Mouse (Mus musculus) cortical plate, adult 2 months (tissue): ENCODE measurements at regions not wholly inside any gene's neighbourhood (a gene's known extent, or its start where the extent isn't known, plus 50 kb on each side); places are given as distances from the start of the nearest gene placed in this dataset.

Experiments
- CTCF ChIP-seq: fragments of 200-500 bp; IDR thresholded peaks from 2 replicates; pipeline ENCODE4 v1.5.1; 2011; ENCODE audit warnings: mild to moderate bottlenecking, control low read depth, low read length; ENCODE audit not compliant: insufficient read depth; ENCODE audit errors: extremely low read depth
- POLR2A ChIP-seq: fragments of 200-500 bp; IDR thresholded peaks from 2 replicates; pipeline ENCODE4 v1.6.1; 2011; ENCODE audit warnings: mild to moderate bottlenecking, low read length, control low read depth; ENCODE audit not compliant: insufficient read depth; ENCODE audit errors: extremely low read depth

DNA sequence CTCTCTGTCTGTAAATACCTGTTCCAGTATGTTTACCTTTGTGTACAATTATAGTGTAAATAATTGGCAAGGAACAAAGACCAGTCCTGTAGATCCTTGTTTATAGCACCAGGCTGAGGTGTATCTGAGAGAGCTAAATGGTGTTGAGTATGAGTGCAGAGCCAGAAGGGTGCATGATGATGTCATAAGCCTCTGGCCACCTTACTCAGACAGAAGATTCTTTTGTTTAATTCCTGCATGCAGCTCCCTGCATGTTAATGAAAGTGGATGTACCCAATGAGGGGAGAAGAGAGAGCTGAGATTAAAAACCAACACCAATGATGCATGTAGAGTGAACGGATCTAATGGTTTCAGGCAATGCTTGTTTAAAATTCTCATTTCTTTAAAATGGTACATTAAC, 83.9 kb upstream of the Cyyr1 start:
- TF ChIP-seq CTCF (no peak), POLR2A (no peak)
